Mouse (Mus musculus): Measurements from ENCODE around the gene Dzip1l.
"Not testable (repeated sequence)": the region's sequence is repeated elsewhere in the genome, so short reads cannot be mapped to it uniquely, and the experiment has no call there.

DNA sequence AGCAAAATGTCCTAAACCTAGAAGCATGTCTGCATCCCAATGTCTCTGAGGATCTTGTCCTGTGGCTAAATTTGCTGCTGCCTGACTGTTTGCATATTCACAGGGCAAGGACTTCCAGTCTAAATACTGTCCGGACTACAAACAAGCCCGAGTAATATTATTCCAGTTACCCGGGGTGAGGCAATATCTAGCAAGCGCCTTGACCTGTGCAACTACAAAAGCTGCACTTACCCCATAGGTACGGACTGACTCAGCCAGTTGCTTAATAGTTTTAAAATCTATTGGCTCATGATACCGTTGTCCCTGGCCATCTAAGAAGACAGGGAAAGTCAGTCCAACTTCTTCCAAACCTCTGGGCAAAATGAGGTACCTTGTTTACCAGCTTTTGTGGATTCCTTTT is 30.2 kb upstream of the Dzip1l start:
- TF ChIP-seq POLR2A (IDR thresholded peaks at IDR 0.05; ENCODE audit: control insufficient read depth, low read depth, low read length); CTCF (IDR thresholded peaks at IDR 0.05; ENCODE audit: control insufficient read depth, insufficient read depth, insufficient replicate concordance, low read depth, low read length): not testable (repeated sequence)
